Mouse (Mus musculus): ENCODE results near the gene Ablim1. TPM values are rescaled to one million over a fixed set of nuclear protein-coding genes. Genes with fewer than 3 reads are reported as not detected.

Ablim1 gene
- polyA plus RNA-seq, 1 experiment from 2014 or later, result 30.2 TPM

DNA sequence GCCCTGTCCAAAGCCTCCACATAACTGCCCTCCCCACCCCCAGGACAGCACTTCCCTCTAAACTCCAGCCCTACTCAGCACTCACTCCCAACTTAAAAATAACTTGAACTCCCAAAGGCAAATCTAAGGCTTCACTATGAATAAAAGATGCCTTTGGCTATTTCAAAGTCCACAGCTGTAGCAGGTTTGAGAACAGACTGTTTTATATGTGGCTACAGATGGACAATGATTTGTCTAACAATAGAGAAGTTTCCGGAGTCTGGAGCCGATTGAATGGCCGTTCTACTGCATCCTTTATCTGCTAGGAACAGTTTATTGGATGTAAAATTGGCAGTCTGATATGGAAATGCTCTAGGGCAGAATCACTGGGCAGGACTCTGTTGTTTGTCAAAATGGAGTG is 91.0 kb downstream of the Ablim1 start:
- Histone ChIP-seq H3K4me2 (ENCODE audit: low read length) (no peak overlapping the region), H3K36me3 (ENCODE audit: control insufficient read depth, insufficient read depth, low read length) (no peaks in the 10 kb centered on the region), H3K9me3 (ENCODE audit: control insufficient read depth, low read length) (no peaks in the 10 kb centered on the region), H3K9ac (ENCODE audit: low read length) (no peak overlapping the region), H3K4me3 (ENCODE audit: low read depth, low read length) (no peak overlapping the region), H3K27me3 (replicated peaks; ENCODE audit: control insufficient read depth, insufficient read depth, low read length) (no peaks in the 10 kb centered on the region), H3K27ac (ENCODE audit: low read depth) (no peak overlapping the region), H3K4me1 (replicated peaks; ENCODE audit: control insufficient read depth, insufficient read depth, low read length) (0 out of 2 replicates have a peak, but pooled peaks cover 13% of the 10 kb centered on the region)
- ATAC-seq (replicated peaks; ENCODE audit: low FRiP score, low TSS enrichment, low read depth), result no peak
- no peak for DNase-seq (ENCODE audit: low spot score)
- 72% methylated on average over 3 of the region's 3 CpGs for WGBS

DNA sequence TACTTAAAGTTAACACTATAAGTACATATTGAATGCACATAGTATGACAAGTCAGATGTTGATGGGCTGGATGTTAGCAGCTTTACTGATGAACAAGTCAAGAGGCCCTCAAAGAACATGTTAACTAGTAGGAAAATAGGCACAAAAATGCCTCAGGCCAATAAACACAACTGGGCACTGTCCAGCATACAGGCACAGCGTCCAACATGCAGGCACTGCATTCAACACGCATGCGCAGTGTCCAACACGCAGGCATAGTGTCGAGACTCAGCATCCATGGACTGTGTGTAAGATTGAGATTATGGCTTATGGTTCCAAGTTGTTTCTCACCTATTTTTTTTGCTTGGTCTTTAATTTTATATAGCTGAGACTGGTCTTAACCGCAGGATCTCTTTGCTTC is 92.1 kb downstream of the Ablim1 start:
- no peaks in the 10 kb centered on the region for H3K27me3 ChIP-seq (replicated peaks; ENCODE audit: control insufficient read depth, insufficient read depth, low read length)
- DNase-seq (ENCODE audit: low spot score) (no peak), ATAC-seq (replicated peaks; ENCODE audit: low FRiP score, low TSS enrichment, low read depth) (no peak)
- no peak overlapping the region for H3K27ac ChIP-seq (ENCODE audit: low read depth)
- no peak overlapping the region for H3K4me3 ChIP-seq (ENCODE audit: low read depth, low read length)
- no peak overlapping the region for H3K4me2 ChIP-seq (ENCODE audit: low read length)
- 0 out of 2 replicates have a peak, but pooled peaks cover 13% of the 10 kb centered on the region for H3K4me1 ChIP-seq (replicated peaks; ENCODE audit: control insufficient read depth, insufficient read depth, low read length)
- no peaks in the 10 kb centered on the region for H3K9me3 ChIP-seq (ENCODE audit: control insufficient read depth, low read length)
- H3K36me3 ChIP-seq (ENCODE audit: control insufficient read depth, insufficient read depth, low read length), result no peaks in the 10 kb centered on the region
- no peak overlapping the region for H3K9ac ChIP-seq (ENCODE audit: low read length)
- WGBS, result 91% methylated on average over 6 of the region's 6 CpGs

DNA sequence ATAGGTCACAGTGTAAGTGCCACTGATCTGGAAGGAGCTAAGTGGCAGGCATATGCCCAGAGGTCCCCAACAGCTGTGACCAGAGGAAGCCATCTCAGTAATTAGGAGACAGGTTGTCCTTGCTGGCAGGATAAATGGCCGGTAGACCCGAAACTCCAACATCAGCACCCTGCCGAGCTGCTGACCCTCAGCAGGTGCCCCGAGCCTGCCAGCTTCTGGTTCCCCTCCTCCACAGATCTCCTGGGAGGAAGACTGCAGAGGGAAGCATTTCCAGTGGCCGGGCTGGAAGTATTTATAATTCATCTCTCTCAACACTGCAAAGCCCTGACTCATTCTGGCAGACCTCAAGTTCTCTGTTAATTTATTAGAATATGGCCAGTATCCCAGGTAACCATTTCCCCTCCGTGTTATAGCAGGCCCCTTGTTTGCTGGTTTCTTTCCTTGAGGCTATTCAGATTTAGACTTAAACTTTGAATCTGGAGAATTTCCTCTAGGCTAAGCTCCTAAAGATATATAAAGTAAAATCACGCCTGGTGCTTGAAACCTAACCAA is 93.0 kb downstream of the Ablim1 start:
- H3K4me1 ChIP-seq (replicated peaks; ENCODE audit: control insufficient read depth, insufficient read depth, low read length), result 0 out of 2 replicates have a peak, but pooled peaks cover 13% of the 10 kb centered on the region
- no peak overlapping the region for H3K4me3 ChIP-seq (ENCODE audit: low read depth, low read length)
- no peaks in the 10 kb centered on the region for H3K36me3 ChIP-seq (ENCODE audit: control insufficient read depth, insufficient read depth, low read length)
- H3K4me2 ChIP-seq (ENCODE audit: low read length), result no peak overlapping the region
- no peak for DNase-seq (ENCODE audit: low spot score)
- H3K27ac ChIP-seq (ENCODE audit: low read depth), result no peak overlapping the region
- ATAC-seq (replicated peaks; ENCODE audit: low FRiP score, low TSS enrichment, low read depth), result no peak
- H3K27me3 ChIP-seq (replicated peaks; ENCODE audit: control insufficient read depth, insufficient read depth, low read length), result no peaks in the 10 kb centered on the region
- H3K9ac ChIP-seq (ENCODE audit: low read length), result no peak overlapping the region
- H3K9me3 ChIP-seq (ENCODE audit: control insufficient read depth, low read length), result no peaks in the 10 kb centered on the region
- 22% methylated on average over 7 of the region's 7 CpGs for WGBS

DNA sequence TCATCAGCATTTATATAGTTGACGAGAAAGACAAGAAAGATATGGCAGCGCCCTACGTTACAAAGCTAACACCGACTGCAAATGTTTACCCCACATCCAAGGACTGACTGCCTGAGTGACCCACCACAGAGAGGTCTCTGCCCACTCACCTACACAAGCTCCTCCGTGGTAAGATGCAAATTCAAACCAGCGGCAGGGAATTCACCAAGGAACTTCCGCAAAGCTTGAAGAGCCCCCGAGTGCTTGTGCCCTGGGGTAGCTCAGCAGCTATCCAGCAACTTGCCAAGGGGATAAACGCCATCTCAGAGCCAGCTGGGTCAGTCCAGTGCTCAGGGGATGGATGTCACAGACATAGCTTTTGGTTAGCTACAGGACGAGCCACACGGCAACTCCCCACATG is 95.0 kb downstream of the Ablim1 start:
- Histone ChIP-seq H3K9ac (ENCODE audit: low read length) (no peak overlapping the region), H3K9me3 (ENCODE audit: control insufficient read depth, low read length) (no peaks in the 10 kb centered on the region), H3K4me3 (ENCODE audit: low read depth, low read length) (no peak overlapping the region), H3K27ac (ENCODE audit: low read depth) (no peak overlapping the region), H3K27me3 (replicated peaks; ENCODE audit: control insufficient read depth, insufficient read depth, low read length) (no peaks in the 10 kb centered on the region), H3K4me1 (replicated peaks; ENCODE audit: control insufficient read depth, insufficient read depth, low read length) (0 out of 2 replicates have a peak, but pooled peaks cover 13% of the 10 kb centered on the region), H3K4me2 (ENCODE audit: low read length) (no peak overlapping the region), H3K36me3 (ENCODE audit: control insufficient read depth, insufficient read depth, low read length) (no peaks in the 10 kb centered on the region)
- DNase-seq (ENCODE audit: low spot score), result no peak
- 72% methylated on average over 11 of the region's 11 CpGs for WGBS
- ATAC-seq (replicated peaks; ENCODE audit: low FRiP score, low TSS enrichment, low read depth), result no peak

DNA sequence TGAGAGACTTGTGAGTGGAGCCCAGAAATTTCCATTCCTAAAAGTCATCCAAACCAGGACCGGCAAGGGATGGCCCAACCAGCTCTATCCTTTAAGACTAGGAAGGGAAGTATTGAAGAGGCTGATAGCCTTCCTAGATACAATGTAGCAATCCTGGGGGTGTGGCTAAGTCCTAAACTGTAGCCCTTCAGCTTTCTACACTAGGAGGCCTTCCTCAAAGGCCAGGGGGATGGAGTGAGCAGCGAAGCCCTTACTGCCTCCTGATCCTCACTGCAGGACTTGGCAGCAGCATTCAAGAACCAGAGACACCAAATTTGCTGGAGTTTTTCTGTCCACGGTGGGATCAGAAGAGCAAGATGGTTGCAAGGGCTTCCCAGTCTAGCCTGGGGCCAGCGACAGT is 97.6 kb downstream of the Ablim1 start:
- Histone ChIP-seq H3K27ac (ENCODE audit: low read depth) (no peak overlapping the region), H3K4me2 (ENCODE audit: low read length) (no peak overlapping the region), H3K4me3 (ENCODE audit: low read depth, low read length) (no peak overlapping the region), H3K4me1 (replicated peaks; ENCODE audit: control insufficient read depth, insufficient read depth, low read length) (0 out of 2 replicates have a peak, but pooled peaks cover 10% of the 10 kb centered on the region), H3K9ac (ENCODE audit: low read length) (no peak overlapping the region), H3K9me3 (ENCODE audit: control insufficient read depth, low read length) (no peaks in the 10 kb centered on the region), H3K27me3 (replicated peaks; ENCODE audit: control insufficient read depth, insufficient read depth, low read length) (no peaks in the 10 kb centered on the region), H3K36me3 (ENCODE audit: control insufficient read depth, insufficient read depth, low read length) (no peaks in the 10 kb centered on the region)
- DNase-seq (ENCODE audit: low spot score) (no peak), ATAC-seq (replicated peaks; ENCODE audit: low FRiP score, low TSS enrichment, low read depth) (no peak)
- WGBS, result 70% methylated on average over 4 of the region's 4 CpGs

DNA sequence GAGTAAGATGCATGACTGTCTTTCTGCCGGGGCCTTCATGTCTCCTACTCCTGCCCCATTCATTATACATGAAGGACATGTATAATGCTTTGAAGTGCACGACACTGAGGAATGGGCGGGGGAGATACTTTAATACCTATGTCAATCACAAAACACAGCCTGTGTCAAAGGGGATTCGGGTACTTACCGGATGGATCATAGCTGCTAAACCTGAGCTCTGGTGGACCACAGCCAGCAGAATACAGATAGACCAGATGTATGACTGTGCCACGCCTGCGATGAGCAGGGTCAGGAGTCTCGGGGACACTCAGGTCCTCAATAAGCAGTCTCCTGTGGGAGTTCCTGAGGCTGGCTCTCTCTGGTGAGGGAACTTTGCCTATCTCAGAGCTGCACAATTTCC is 99.2 kb downstream of the Ablim1 start:
- WGBS, result 83% methylated on average over 8 of the region's 8 CpGs
- H3K36me3 ChIP-seq (ENCODE audit: control insufficient read depth, insufficient read depth, low read length), result no peaks in the 10 kb centered on the region
- no peaks in the 10 kb centered on the region for H3K27me3 ChIP-seq (replicated peaks; ENCODE audit: control insufficient read depth, insufficient read depth, low read length)
- H3K4me3 ChIP-seq (ENCODE audit: low read depth, low read length), result no peak overlapping the region
- no peaks in the 10 kb centered on the region for H3K9me3 ChIP-seq (ENCODE audit: control insufficient read depth, low read length)
- no peak overlapping the region for H3K9ac ChIP-seq (ENCODE audit: low read length)
- ATAC-seq (replicated peaks; ENCODE audit: low FRiP score, low TSS enrichment, low read depth), result no peak
- no peak for DNase-seq (ENCODE audit: low spot score)
- no peak overlapping the region for H3K4me2 ChIP-seq (ENCODE audit: low read length)
- H3K27ac ChIP-seq (ENCODE audit: low read depth), result no peak overlapping the region
- H3K4me1 ChIP-seq (replicated peaks; ENCODE audit: control insufficient read depth, insufficient read depth, low read length), result no peaks in the 10 kb centered on the region

DNA sequence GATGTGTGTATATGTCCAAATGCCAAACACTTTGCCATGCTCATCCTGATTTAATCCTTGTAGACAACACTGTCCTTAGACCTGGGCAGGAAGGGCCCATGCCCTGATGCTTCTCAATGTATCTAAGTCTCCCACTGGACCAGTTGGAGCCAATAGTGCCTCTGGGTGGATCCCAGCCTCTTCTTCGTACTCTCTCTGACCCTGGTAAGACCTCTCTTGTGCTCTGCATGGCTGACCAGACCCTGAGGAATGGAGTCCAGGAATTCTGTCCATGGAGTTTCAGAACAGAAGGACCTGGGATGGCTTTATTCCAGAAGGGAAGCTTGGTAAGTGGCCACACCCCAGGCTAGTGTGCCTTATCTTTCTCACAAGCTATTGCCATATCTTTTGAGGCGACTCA is 102.3 kb downstream of the Ablim1 start:
- DNase-seq (ENCODE audit: low spot score) (no peak), ATAC-seq (replicated peaks; ENCODE audit: low FRiP score, low TSS enrichment, low read depth) (no peak)
- Histone ChIP-seq H3K4me2 (ENCODE audit: low read length) (no peak overlapping the region), H3K27ac (ENCODE audit: low read depth) (no peak overlapping the region), H3K9ac (ENCODE audit: low read length) (no peak overlapping the region), H3K27me3 (replicated peaks; ENCODE audit: control insufficient read depth, insufficient read depth, low read length) (no peaks in the 10 kb centered on the region), H3K36me3 (ENCODE audit: control insufficient read depth, insufficient read depth, low read length) (no peaks in the 10 kb centered on the region), H3K4me1 (replicated peaks; ENCODE audit: control insufficient read depth, insufficient read depth, low read length) (no peaks in the 10 kb centered on the region), H3K4me3 (ENCODE audit: low read depth, low read length) (no peak overlapping the region), H3K9me3 (ENCODE audit: control insufficient read depth, low read length) (no peaks in the 10 kb centered on the region)
- WGBS, result 33% methylated on average over 2 of the region's 2 CpGs

DNA sequence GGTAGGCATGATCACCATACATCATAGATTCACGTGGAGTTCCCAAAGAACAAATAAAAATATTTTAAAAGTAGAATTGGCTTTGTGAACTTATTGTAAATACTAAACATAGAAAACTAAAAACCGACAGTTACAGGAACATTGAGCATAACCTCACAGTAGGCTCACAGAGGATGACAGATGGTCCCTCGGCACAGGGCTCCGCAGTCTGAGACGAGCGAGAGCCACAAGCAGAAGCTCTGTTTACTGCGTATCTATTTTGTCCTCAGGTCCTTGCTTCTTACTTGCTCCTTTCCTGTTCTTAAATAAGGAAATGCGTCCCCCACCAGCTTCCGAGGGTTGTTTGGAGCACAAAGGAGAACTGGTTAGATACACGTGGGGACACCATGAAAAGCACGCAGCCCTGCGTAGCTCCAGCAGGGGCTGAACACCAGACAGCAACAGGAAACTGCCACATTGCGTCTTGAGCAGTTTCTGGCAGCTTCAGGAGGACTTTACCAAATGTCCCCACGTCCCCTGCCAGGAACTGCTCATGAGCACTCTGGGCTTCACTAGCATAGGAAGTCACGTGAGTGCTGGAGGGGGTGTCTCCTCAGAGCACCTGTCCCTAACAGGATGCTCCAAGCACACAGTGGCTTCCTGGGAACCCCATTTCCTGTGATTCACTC is 103.1 kb downstream of the Ablim1 start:
- Histone ChIP-seq H3K27ac (ENCODE audit: low read depth) (no peak overlapping the region), H3K4me3 (ENCODE audit: low read depth, low read length) (no peak overlapping the region), H3K4me1 (replicated peaks; ENCODE audit: control insufficient read depth, insufficient read depth, low read length) (no peaks in the 10 kb centered on the region), H3K9me3 (ENCODE audit: control insufficient read depth, low read length) (no peaks in the 10 kb centered on the region), H3K4me2 (ENCODE audit: low read length) (no peak overlapping the region), H3K9ac (ENCODE audit: low read length) (no peak overlapping the region), H3K27me3 (replicated peaks; ENCODE audit: control insufficient read depth, insufficient read depth, low read length) (no peaks in the 10 kb centered on the region), H3K36me3 (ENCODE audit: control insufficient read depth, insufficient read depth, low read length) (no peaks in the 10 kb centered on the region)
- ATAC-seq (replicated peaks; ENCODE audit: low FRiP score, low TSS enrichment, low read depth), result no peak
- WGBS, result 75% methylated on average over 15 of the region's 15 CpGs
- no peak for DNase-seq (ENCODE audit: low spot score)

DNA sequence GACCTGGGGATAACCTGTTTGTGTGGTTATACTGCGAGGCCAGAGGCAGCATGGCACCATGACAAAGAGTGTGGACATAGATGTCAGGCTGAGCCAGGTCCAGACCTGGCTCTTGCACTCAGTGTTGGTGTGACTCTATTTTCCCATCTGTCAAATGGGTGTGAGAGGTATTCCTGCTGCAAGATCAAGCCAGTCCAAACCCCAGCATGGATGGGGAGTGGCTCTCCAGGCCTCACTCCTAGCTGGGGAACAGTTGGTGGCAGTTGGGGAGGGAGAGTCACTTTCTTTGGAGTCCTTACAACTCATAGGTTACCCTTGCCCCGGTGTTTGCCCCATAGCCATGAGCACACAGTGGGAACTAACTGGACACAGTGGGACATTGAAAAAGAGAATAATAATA is 103.8 kb downstream of the Ablim1 start:
- Histone ChIP-seq H3K27ac (ENCODE audit: low read depth) (no peak overlapping the region), H3K27me3 (replicated peaks; ENCODE audit: control insufficient read depth, insufficient read depth, low read length) (no peaks in the 10 kb centered on the region), H3K9ac (ENCODE audit: low read length) (no peak overlapping the region), H3K36me3 (ENCODE audit: control insufficient read depth, insufficient read depth, low read length) (no peaks in the 10 kb centered on the region), H3K9me3 (ENCODE audit: control insufficient read depth, low read length) (no peaks in the 10 kb centered on the region), H3K4me3 (ENCODE audit: low read depth, low read length) (no peak overlapping the region), H3K4me1 (replicated peaks; ENCODE audit: control insufficient read depth, insufficient read depth, low read length) (no peaks in the 10 kb centered on the region), H3K4me2 (ENCODE audit: low read length) (no peak overlapping the region)
- WGBS, result 97% methylated on average over 2 of the region's 2 CpGs
- ATAC-seq (replicated peaks; ENCODE audit: low FRiP score, low TSS enrichment, low read depth) (no peak), DNase-seq (ENCODE audit: low spot score) (no peak)
